Mouse (Mus musculus) heart, embryonic 13.5 days (tissue): ENCODE data around the gene Pds5a. TPM values are rescaled to one million over a fixed set of nuclear protein-coding genes. Genes with fewer than 3 reads are reported as not detected.
"Not testable (repeated sequence)": the region's sequence is repeated elsewhere in the genome, so short reads cannot be mapped to it uniquely, and the experiment has no call there.

Source experiments
- ATAC-seq: fragments of 200-750 bp; cut with Nextera tagmentation; 2 replicates; pipeline ENCODE4 v1.8.0; 2017; ENCODE audit warnings: moderate TSS enrichment; ENCODE audit not compliant: insufficient number of reproducible peaks, low FRiP score, low TSS enrichment; ENCODE audit errors: extremely low read depth
- H3K27ac ChIP-seq: fragments of 300-500 bp; sonication (generic); replicated peaks from 2 replicates; pipeline ENCODE4 v1.5.1; 2015; ENCODE audit warnings: moderate library complexity, mild to moderate bottlenecking, inconsistent platforms
- H3K27me3 ChIP-seq: fragments of 300-500 bp; sonication (generic); replicated peaks from 2 replicates; pipeline ENCODE4 v1.6.1; 2015; ENCODE audit warnings: mild to moderate bottlenecking, inconsistent platforms
- H3K36me3 ChIP-seq: fragments of 300-500 bp; sonication (generic); 2 replicates; pipeline ENCODE4 v1.6.1; 2015; ENCODE audit warnings: mild to moderate bottlenecking, inconsistent platforms
- H3K4me1 ChIP-seq: fragments of 300-500 bp; sonication (generic); 2 replicates; pipeline ENCODE4 v1.6.1; 2015; ENCODE audit warnings: inconsistent platforms
- H3K4me2 ChIP-seq: fragments of 300-500 bp; sonication (generic); 2 replicates; pipeline ENCODE4 v1.6.1; 2015; ENCODE audit warnings: inconsistent platforms, mild to moderate bottlenecking, moderate library complexity
- H3K4me3 ChIP-seq: fragments of 300-500 bp; sonication (generic); 2 replicates; pipeline ENCODE4 v1.5.1; 2015; ENCODE audit warnings: moderate library complexity, mild to moderate bottlenecking, inconsistent platforms
- H3K9ac ChIP-seq: fragments of 300-500 bp; sonication (generic); 2 replicates; pipeline ENCODE4 v1.6.1; 2015; ENCODE audit warnings: inconsistent platforms, mild to moderate bottlenecking, moderate library complexity
- H3K9me3 ChIP-seq: fragments of 300-500 bp; sonication (generic); 2 replicates; pipeline ENCODE4 v1.6.1; 2016; ENCODE audit warnings: inconsistent platforms
- WGBS: fragments of 180-500 bp; shearing (Covaris S2); methylation state at CpG from one replicate; pipeline ENCODE4 v1.1.7; 2015; ENCODE audit warnings: mixed read lengths; 5-methylcytosine and 5-hydroxymethylcytosine counted together
- polyA plus RNA-seq: library from polyadenylated mRNA; unstranded; fragments of >200 nt; fragmentation: Nextera tagmentation; extraction: Ambion mirVana; gene quantifications from 2 replicates; pipeline ENCODE4 v1.2.1, GENCODE M21; 2015

Gene Pds5a
- polyA plus RNA-seq: 32.5 and 33.5 TPM in 2 replicates

- peaks cover 27% of the 10 kb centered on the region for H3K4me1 ChIP-seq
- H3K4me2 ChIP-seq: peak within 1 kb of the TSS; percentile 84
- H3K27ac ChIP-seq: peak within 1 kb of the TSS; percentile 98
- no peaks in the 10 kb centered on the region for H3K9me3 ChIP-seq
- H3K4me3 ChIP-seq: peak within 1 kb of the TSS; percentile 90
- no peaks in the 10 kb centered on the region for H3K27me3 ChIP-seq
- under 1% methylated on average over 75 of the region's 140 CpGs for WGBS
- peaks cover 22% of the 10 kb centered on the region; the same call in 1 of the 2 replicates for H3K36me3 ChIP-seq
- ATAC-seq: peak; percentile 85
- peak within 1 kb of the TSS; percentile 99 for H3K9ac ChIP-seq
Measured at GRCm38 (mm10) chr5:65697836-65698758, at the start of gene Pds5a. Gene Pds5a, minus strand, starts transcription at chr5:65698273.

DNA sequence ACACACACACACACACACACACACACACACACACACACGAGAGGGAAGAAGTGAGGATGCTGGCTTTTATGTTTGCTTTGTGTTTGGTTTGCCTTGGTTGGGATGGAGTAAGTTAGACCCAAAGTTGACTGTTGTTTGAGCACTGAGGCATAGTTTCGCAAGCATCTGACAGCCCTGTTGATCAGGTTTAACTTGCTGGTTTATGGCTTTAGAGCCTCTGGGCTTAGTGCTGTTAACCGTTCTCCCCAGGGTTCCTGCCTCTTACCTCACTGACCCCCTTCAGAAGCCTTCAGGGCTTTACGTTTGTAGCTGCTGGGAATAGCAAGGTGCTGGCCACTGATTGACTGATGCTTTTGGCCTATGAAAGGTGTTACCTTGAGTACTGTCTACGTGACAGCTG, 48.8 kb upstream of the Pds5a start:
- H3K27ac ChIP-seq: no peak overlapping the region
- ATAC-seq: no peak
- WGBS: 79% methylated on average over 4 of the region's 5 CpGs
- H3K4me3 ChIP-seq: no peak overlapping the region
- no peaks in the 10 kb centered on the region for H3K4me1 ChIP-seq
- H3K9me3 ChIP-seq: no peaks in the 10 kb centered on the region
- H3K27me3 ChIP-seq: no peaks in the 10 kb centered on the region
- no peak overlapping the region for H3K9ac ChIP-seq
- no peaks in the 10 kb centered on the region for H3K36me3 ChIP-seq
- no peak overlapping the region for H3K4me2 ChIP-seq

DNA sequence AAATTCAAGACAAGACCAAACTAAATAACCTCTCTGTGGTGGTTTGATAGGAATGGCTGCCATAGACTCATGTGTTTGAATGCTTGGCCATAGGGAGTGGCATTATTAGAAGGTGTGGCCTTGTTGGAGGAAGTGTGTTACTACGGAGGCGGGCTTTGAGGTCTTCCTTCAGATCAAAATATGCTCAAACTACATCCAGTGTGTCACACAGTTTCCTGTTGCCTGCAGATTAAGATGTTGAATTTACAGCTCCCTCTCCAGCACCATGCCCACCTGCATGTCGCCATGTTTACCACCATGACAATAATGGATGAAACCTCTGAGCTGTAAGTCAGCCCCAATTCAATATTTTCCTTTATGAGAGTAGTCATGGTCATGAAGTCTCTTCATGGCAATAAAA, 41.3 kb upstream of the Pds5a start:
- Histone ChIP-seq H3K9ac (no peak overlapping the region), H3K27me3 (no peaks in the 10 kb centered on the region), H3K4me2 (no peak overlapping the region), H3K9me3 (no peaks in the 10 kb centered on the region), H3K4me3 (no peak overlapping the region), H3K27ac (no peak overlapping the region), H3K4me1 (no peaks in the 10 kb centered on the region), H3K36me3 (no peaks in the 10 kb centered on the region)
- no peak for ATAC-seq
- WGBS: 93% methylated on average over 3 of the region's 3 CpGs

DNA sequence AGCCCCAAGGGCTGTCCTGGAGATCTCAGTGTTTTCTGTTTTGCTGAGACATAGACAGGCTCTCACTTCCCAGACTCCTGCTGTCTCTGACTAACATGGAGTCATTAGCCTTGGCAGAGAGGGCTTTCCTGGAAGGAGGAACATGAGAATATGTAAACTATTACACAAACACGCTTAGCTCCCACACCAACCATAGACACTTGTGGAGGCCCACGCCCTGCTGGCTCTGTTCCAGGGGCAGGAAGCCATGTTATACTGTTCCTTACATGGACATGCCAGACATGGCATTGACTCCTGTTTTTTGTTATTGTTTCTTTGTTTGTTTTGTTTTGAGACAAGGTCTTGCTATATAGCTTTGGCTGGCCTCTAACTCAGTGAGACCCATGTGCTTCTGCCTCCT, 37.5 kb upstream of the Pds5a start:
- Histone ChIP-seq H3K9ac (no peak overlapping the region), H3K27ac (no peak overlapping the region), H3K36me3 (no peaks in the 10 kb centered on the region), H3K27me3 (no peaks in the 10 kb centered on the region), H3K4me1 (peaks cover 17% of the 10 kb centered on the region), H3K4me3 (no peak overlapping the region), H3K4me2 (no peak overlapping the region), H3K9me3 (no peaks in the 10 kb centered on the region)
- 79% methylated on average over 2 of the region's 2 CpGs for WGBS
- no peak for ATAC-seq

DNA sequence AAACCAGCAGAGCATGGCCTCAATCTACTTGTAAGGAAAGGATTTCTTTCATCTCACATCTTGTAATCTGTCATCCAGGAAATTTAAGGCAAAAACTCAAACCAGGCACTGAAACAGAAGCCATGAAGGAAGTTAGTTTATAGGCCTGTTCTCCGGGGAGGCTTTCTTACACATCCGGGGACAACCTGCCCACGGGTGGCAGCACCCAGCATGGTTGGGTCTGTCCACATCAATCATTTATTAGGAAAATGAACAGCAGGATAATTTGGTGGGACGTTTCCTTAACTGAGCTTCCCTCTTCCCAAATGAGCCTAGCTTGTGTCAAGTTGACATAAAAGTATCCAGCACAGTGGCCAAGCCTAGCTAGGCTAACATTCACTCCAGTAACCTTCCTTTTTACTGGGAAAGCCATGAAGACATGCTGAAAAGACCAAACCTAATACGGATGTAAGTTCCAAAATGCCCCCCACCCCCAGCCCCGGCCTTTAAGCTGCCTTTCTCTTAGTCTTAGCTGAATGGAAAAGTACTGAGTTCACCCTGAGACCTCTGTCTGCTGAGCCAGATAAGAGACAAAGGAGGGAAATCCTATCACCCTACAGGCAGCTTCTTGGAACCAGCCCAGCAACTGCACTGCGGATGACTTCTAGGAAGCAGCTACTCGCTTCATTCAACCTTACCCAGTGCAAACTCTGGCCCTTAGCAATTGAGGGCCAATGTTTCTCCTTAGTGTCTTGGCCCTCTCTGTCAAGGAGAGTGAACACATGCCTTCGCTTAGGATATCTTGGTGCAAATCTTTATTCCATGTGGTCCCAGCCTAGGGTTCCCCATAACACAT, 33.3 kb upstream of the Pds5a start:
- ATAC-seq: peak; percentile 79
- no peak overlapping the region for H3K4me3 ChIP-seq
- peak overlapping the region; percentile 28 for H3K4me2 ChIP-seq
- H3K36me3 ChIP-seq: no peaks in the 10 kb centered on the region
- H3K9me3 ChIP-seq: no peaks in the 10 kb centered on the region
- peak overlapping the region; percentile 24; the same call in 1 of the 2 replicates for H3K9ac ChIP-seq
- 35% methylated on average over 9 of the region's 9 CpGs for WGBS
- no peaks in the 10 kb centered on the region for H3K27me3 ChIP-seq
- peaks cover 29% of the 10 kb centered on the region for H3K4me1 ChIP-seq
- peak overlapping the region; percentile 91 for H3K27ac ChIP-seq

DNA sequence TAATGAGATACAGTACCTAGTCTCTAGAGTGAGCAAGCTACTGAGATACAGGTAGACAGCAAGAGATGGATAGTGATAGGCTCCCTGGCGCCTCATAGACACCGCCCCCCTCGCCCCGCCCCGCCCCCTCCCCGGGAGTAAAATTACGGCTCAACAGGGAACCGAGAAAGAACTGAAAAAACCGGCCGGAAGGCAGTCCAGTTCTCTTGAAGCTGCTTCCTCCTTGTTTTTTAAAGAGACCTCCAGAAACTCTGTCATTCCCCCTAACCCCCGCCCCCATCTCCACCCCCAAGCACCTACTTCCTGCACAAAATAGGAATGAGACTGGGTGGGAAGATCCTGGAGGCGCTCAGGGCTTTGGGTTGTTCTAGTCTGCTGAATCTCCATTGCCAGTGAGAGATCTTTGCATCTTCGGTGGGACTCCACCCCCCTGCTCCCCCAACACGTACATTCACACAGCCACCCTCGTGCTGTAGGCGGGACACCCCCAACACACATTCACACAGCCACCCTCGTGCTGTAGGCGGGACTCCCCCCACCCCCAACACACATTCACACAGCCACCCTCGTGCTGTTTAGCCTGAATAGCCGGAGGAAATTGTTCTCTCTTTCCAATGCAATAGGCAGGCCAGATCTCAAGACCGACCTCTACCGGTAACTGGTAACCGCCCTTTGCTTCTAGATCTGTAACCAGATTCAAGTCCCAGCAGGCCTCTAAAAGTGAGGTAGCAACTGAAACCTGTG, 26.4 kb upstream of the Pds5a start:
- peak overlapping the region; percentile 91 for H3K27ac ChIP-seq

GRCm38 (mm10) chr5:65718368-65718767, 20.3 kb upstream of the Pds5a start:
- H3K4me2 ChIP-seq: no peak overlapping the region
- no peaks in the 10 kb centered on the region for H3K9me3 ChIP-seq
- 20% methylated on average over 3 of the region's 3 CpGs for WGBS
- no peak overlapping the region for H3K9ac ChIP-seq
- H3K27me3 ChIP-seq: no peaks in the 10 kb centered on the region
- no peak overlapping the region for H3K4me3 ChIP-seq
- peak overlapping the region; percentile 78; the same call in 1 of the 2 replicates for H3K27ac ChIP-seq
- H3K4me1 ChIP-seq: peaks cover 5% of the 10 kb centered on the region
- no peaks in the 10 kb centered on the region for H3K36me3 ChIP-seq
- ATAC-seq: no peak

More for the DNA sequence above, 26.4 kb upstream of the Pds5a start:
- Histone ChIP-seq H3K27me3 (no peaks in the 10 kb centered on the region), H3K4me3 (peak overlapping the region; percentile 55), H3K4me2 (peak overlapping the region; percentile 77), H3K9ac (peak overlapping the region; percentile 75), H3K9me3 (no peaks in the 10 kb centered on the region), H3K36me3 (no peaks in the 10 kb centered on the region), H3K4me1 (peaks cover 22% of the 10 kb centered on the region)
- under 1% methylated on average over 23 of the region's 23 CpGs for WGBS
- ATAC-seq: peak; percentile 66

GRCm38 (mm10) chr5:65717903-65718211, 19.8 kb upstream of the Pds5a start:
- ATAC-seq, H3K4me1 ChIP-seq, H3K27me3 ChIP-seq, H3K9ac ChIP-seq, H3K4me3 ChIP-seq, H3K36me3 ChIP-seq, H3K4me2 ChIP-seq, H3K9me3 ChIP-seq: not testable (repeated sequence)
- peak overlapping the region; percentile 78 for H3K27ac ChIP-seq
- 90% methylated on average over 8 of the region's 8 CpGs for WGBS

DNA sequence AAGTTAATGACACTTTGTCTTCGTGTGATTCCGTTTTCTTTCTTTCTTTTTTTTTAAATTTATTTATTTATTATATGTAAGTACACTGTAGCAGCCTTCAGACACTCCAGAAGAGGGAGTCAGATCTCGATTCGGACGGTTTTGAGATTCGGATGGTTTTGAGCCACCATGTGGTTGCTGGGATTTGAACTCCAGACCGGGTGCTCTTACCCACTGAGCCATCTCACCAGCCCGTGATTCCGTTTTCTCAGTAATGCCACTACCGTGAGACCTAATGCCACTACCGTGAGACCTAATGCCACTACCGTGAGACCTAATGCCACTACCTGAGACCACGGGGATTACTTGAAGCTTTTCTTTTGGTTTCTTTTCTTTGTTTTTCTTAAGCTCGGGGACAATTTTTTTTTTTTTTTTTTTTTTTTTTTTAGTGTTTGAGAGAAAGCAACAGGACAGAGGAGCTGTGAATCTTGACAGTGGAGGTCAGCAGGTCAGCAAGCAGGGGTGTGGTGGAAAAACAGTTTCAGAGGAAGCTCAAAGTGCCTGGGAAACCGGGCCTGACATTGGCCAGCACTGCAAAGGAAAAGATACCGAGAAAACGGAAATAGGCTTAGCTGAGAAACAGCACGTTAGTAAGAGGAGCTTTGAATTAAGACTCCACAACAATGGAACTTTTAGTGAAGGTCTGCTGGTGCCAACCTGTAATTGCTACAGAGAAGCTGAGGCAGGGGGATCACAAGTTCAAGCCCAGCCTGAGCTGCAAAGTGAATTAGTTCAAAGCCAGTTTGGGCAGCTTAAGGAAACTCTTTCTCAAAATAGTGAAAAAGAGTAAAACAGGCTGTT, 19.2 kb upstream of the Pds5a start:
- Histone ChIP-seq H3K9me3 (no peaks in the 10 kb centered on the region), H3K9ac (no peak overlapping the region; the same call in 1 of the 2 replicates), H3K36me3 (no peaks in the 10 kb centered on the region), H3K4me3 (no peak overlapping the region), H3K4me2 (no peak overlapping the region), H3K4me1 (peaks cover 5% of the 10 kb centered on the region), H3K27me3 (no peaks in the 10 kb centered on the region), H3K27ac (peak overlapping the region; percentile 78)
- ATAC-seq: no peak
- 72% methylated on average over 18 of the region's 18 CpGs for WGBS

DNA sequence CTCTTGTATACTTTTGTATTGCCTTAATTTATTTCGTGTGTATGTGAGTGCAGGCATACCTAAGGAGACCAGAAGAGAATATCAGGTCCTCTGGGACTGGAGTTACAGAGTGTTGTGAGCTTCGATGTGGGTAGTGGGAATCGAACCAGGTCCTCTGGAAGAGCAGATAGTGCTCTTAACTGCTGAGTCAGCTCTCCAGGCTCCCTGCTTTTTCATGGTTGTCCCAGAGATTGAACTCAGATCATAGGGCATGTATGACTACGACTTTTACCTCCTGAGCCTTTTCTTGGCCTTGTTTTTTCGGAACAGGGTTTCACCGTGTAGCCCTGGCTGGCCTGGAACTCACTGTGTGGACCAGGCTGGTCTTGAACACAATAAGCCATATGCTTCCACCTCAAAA, 17.0 kb upstream of the Pds5a start:
- no peak overlapping the region for H3K9ac ChIP-seq
- no peak for ATAC-seq
- no peaks in the 10 kb centered on the region for H3K9me3 ChIP-seq
- H3K4me2 ChIP-seq: no peak overlapping the region
- H3K27me3 ChIP-seq: no peaks in the 10 kb centered on the region
- WGBS: 82% methylated on average over 6 of the region's 6 CpGs
- no peaks in the 10 kb centered on the region for H3K36me3 ChIP-seq
- H3K4me1 ChIP-seq: peaks cover 5% of the 10 kb centered on the region
- H3K27ac ChIP-seq: no peak overlapping the region
- H3K4me3 ChIP-seq: no peak overlapping the region
